Mouse (Mus musculus): ENCODE measurements around the gene Trim44. TPM values are rescaled to one million over a fixed set of nuclear protein-coding genes. Genes with fewer than 3 reads are reported as not detected.

Trim44 gene
- total RNA-seq, 2 experiments from 2014 or later = 38.6 to 40.6 TPM

GRCm38 (mm10) chr2:102294827-102295270 lies 112.8 kb downstream of the Trim44 start:
- peak; percentile 56 to 65 for DNase-seq

GRCm38 (mm10) chr2:102293181-102293580 lies 114.4 kb downstream of the Trim44 start:
- intact Hi-C loops (cut with DNase I) = loop anchor here (5.0 kb wide), 3 partner anchors 106 to 386 kb away; partner anchors contain the start of genes Fjx1 and Ldlrad3

More at GRCm38 (mm10) chr2:102294827-102295270, 112.8 kb downstream of the Trim44 start:
- intact Hi-C loops (cut with DNase I) = loop anchor here (5.0 kb wide), 3 partner anchors 108 to 388 kb away; partner anchors contain the start of genes Fjx1 and Ldlrad3

GRCm38 (mm10) chr2:102292051-102292450 lies 115.6 kb downstream of the Trim44 start:
- intact Hi-C loops (cut with DNase I) = loop anchor here (5.0 kb wide), 3 partner anchors 105 to 385 kb away; partner anchors contain the start of genes Fjx1 and Ldlrad3
- no peak for DNase-seq

More at GRCm38 (mm10) chr2:102293181-102293580, 114.4 kb downstream of the Trim44 start:
- no peak for DNase-seq

- intact Hi-C loops (cut with DNase I) = loop anchor here (2.0 to 5.0 kb wide), 4 partner anchors 104 to 384 kb away; partner anchors contain the start of genes Fjx1 and Ldlrad3
These were observed 116.1 kb downstream of the Trim44 start for GRCm38 (mm10) chr2:102291533-102291932.

GRCm38 (mm10) chr2:102290041-102290440 lies 117.6 kb downstream of the Trim44 start:
- DNase-seq = peak; percentile 74 to 81
- intact Hi-C loops (cut with DNase I) = loop anchor here (1.0 to 5.0 kb wide), 5 partner anchors 103 to 383 kb away; partner anchors contain the start of genes Fjx1 and Ldlrad3

More at GRCm38 (mm10) chr2:102291533-102291932, 116.1 kb downstream of the Trim44 start:
- DNase-seq = no peak

GRCm38 (mm10) chr2:102288676-102289075 lies 119.0 kb downstream of the Trim44 start:
- DNase-seq = no peak
- intact Hi-C loops (cut with DNase I) = no loop called here

GRCm38 (mm10) chr2:102287369-102287768 lies 120.3 kb downstream of the Trim44 start:
- intact Hi-C loops (cut with DNase I) = no loop called here
- no peak for DNase-seq

- intact Hi-C loops (cut with DNase I) = no loop called here
These were observed 125.5 kb downstream of the Trim44 start for GRCm38 (mm10) chr2:102282081-102282480.

GRCm38 (mm10) chr2:102279779-102280178 lies 127.8 kb downstream of the Trim44 start:
- intact Hi-C loops (cut with DNase I) = no loop called here
- no peak for DNase-seq

More at GRCm38 (mm10) chr2:102282081-102282480, 125.5 kb downstream of the Trim44 start:
- no peak for DNase-seq

- intact Hi-C loops (cut with DNase I) = no loop called here
- DNase-seq = no peak
These were observed 129.7 kb downstream of the Trim44 start for GRCm38 (mm10) chr2:102277946-102278345.

- intact Hi-C loops (cut with DNase I) = no loop called here
- no peak for DNase-seq
These were observed 134.3 kb downstream of the Trim44 start for GRCm38 (mm10) chr2:102273280-102273679.

GRCm38 (mm10) chr2:102267582-102268339 lies 139.9 kb downstream of the Trim44 start:
- no peak for DNase-seq
- intact Hi-C loops (cut with DNase I) = no loop called here

GRCm38 (mm10) chr2:102266911-102267310 lies 140.7 kb downstream of the Trim44 start:
- no peak for DNase-seq
- intact Hi-C loops (cut with DNase I) = no loop called here

- DNase-seq = peak; percentile 38 to 45
- intact Hi-C loops (cut with DNase I) = no loop called here
These were observed 148.5 kb downstream of the Trim44 start for GRCm38 (mm10) chr2:102259139-102259538.

GRCm38 (mm10) chr2:102258682-102259081 lies 148.9 kb downstream of the Trim44 start:
- intact Hi-C loops (cut with DNase I) = no loop called here
- DNase-seq = no peak

- intact Hi-C loops (cut with DNase I) = no loop called here
- DNase-seq = peak in 1 of 2 experiments; percentile 6
These were observed 149.5 kb downstream of the Trim44 start for GRCm38 (mm10) chr2:102257964-102258605.

- DNase-seq = no peak
- intact Hi-C loops (cut with DNase I) = no loop called here
These were observed 150.9 kb downstream of the Trim44 start for GRCm38 (mm10) chr2:102256591-102257335.

- intact Hi-C loops (cut with DNase I) = no loop called here
These were observed 151.5 kb downstream of the Trim44 start for GRCm38 (mm10) chr2:102256100-102256499.

GRCm38 (mm10) chr2:102253204-102253603 lies 154.4 kb downstream of the Trim44 start:
- intact Hi-C loops (cut with DNase I) = no loop called here
- no peak for DNase-seq

More at GRCm38 (mm10) chr2:102256100-102256499, 151.5 kb downstream of the Trim44 start:
- no peak for DNase-seq

GRCm38 (mm10) chr2:102252651-102253050 lies 155.0 kb downstream of the Trim44 start:
- intact Hi-C loops (cut with DNase I) = no loop called here
- peak in 1 of 2 experiments; percentile 10 for DNase-seq

Measured in heart, postnatal 10 days (tissue).